Mouse (Mus musculus): ENCODE results near the gene Iqcg.

The Iqcg gene

DNA sequence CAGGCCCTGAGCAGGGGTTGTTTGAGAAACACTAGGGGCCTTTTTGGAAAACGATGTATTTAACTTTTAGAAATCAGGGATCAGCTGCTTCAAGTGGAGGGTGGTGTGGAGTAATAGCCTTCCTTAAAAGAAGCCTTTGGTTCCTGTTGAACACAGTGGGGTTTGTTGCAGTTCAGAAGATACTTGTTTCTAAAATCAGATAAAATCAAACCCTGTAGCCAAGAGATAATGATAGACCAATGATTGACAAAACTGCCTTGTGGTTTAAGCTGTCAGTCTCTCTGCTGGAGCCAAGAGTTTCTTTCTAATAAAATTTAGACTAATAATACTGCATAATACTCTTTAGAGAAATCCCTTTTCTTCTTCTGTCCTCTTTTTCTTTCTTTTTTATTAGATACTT lies 75.8 kb downstream of the Iqcg start:
- DNase-seq (ENCODE audit: low spot score) = no peak

DNA sequence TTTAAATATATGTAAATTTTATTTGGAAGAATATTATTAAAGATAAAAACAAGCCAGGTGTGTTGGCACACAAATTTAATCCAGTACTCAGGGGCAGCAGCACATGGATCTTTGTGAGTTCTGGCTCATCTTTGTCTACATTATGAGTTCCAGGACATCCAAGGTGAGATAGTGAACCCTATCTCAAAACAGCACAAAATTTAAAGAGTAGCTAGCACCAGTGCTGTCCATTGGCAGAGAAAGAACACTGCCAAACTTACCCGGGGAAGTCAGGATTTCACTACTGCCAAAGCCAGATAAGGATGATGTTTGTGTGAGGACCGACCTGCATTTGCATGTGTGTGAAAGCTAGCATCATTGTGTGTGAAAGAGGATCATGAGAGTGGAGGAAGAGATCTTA lies 83.0 kb downstream of the Iqcg start:
- no peak for DNase-seq (ENCODE audit: low spot score)

- DNase-seq (ENCODE audit: low spot score) = no peak
These were observed 83.5 kb downstream of the Iqcg start for GRCm38 (mm10) chr16:32972535-32972934.

Data from layer of hippocampus, adult 9-10 months (tissue).